Mouse (Mus musculus) brown adipose tissue, adult 24 weeks (tissue): Measurements from ENCODE around the gene Zfp799. TPM values are rescaled to one million over a fixed set of nuclear protein-coding genes. Genes with fewer than 3 reads are reported as not detected.
"Not testable (repeated sequence)": the region's sequence is repeated elsewhere in the genome, so short reads cannot be mapped to it uniquely, and the experiment has no call there.

Experiments used
- H3K27ac ChIP-seq: fragments of 200-500 bp; replicated peaks from 2 replicates; pipeline ENCODE4 v1.5.1; 2012; ENCODE audit warnings: low read depth, mild to moderate bottlenecking, low read length
- H3K4me1 ChIP-seq: fragments of 200-500 bp; 2 replicates; pipeline ENCODE4 v1.6.1; 2012; ENCODE audit warnings: low read length, mixed read lengths; ENCODE audit not compliant: control insufficient read depth, insufficient read depth, insufficient read length
- H3K4me3 ChIP-seq: fragments of 200-500 bp; 2 replicates; pipeline ENCODE4 v1.5.1; 2012; ENCODE audit warnings: low read depth, mild to moderate bottlenecking, low read length, moderate library complexity; ENCODE audit not compliant: insufficient read depth
- polyA plus RNA-seq: library from polyadenylated mRNA; stranded (reverse); fragments of >200 nt; gene quantifications from 2 replicates; pipeline ENCODE4 v1.2.4, GENCODE M21; 2012; ENCODE audit not compliant: missing spikeins, insufficient read depth, insufficient read length

Gene Zfp799
- 3.2 and 3.4 TPM in 2 replicates for polyA plus RNA-seq

GRCm38 (mm10) chr17:32829540-32830417 is at the start of gene Zfp799:
Zfp799 (minus strand) TSS chr17:32830261.
- peak within 1 kb of the TSS; percentile 89 for H3K4me3 ChIP-seq
- H3K4me1 ChIP-seq: peaks cover 3% of the 10 kb centered on the region; the same call in 1 of the 2 replicates
- no peak within 1 kb of the TSS for H3K27ac ChIP-seq

- H3K4me1 ChIP-seq: no peaks in the 10 kb centered on the region
- H3K27ac ChIP-seq: no peak overlapping the region
- H3K4me3 ChIP-seq: no peak overlapping the region
Observed at GRCm38 (mm10) chr17:32878773-32879172, 48.7 kb upstream of the Zfp799 start.

GRCm38 (mm10) chr17:32877471-32878171 is 47.6 kb upstream of the Zfp799 start:
- H3K27ac ChIP-seq: no peak overlapping the region

GRCm38 (mm10) chr17:32872696-32873095 is 42.6 kb upstream of the Zfp799 start:
- no peaks in the 10 kb centered on the region for H3K4me1 ChIP-seq
- no peak overlapping the region for H3K4me3 ChIP-seq
- H3K27ac ChIP-seq: no peak overlapping the region

More at GRCm38 (mm10) chr17:32877471-32878171, 47.6 kb upstream of the Zfp799 start:
- Histone ChIP-seq H3K4me1 (no peaks in the 10 kb centered on the region), H3K4me3 (no peak overlapping the region)

- no peaks in the 10 kb centered on the region for H3K4me1 ChIP-seq
- no peak overlapping the region for H3K27ac ChIP-seq
Observed at GRCm38 (mm10) chr17:32872091-32872490, 42.0 kb upstream of the Zfp799 start.

GRCm38 (mm10) chr17:32871483-32871882 is 41.4 kb upstream of the Zfp799 start:
- Histone ChIP-seq H3K27ac (no peak overlapping the region), H3K4me1 (no peaks in the 10 kb centered on the region), H3K4me3 (no peak overlapping the region)

More at GRCm38 (mm10) chr17:32872091-32872490, 42.0 kb upstream of the Zfp799 start:
- H3K4me3 ChIP-seq: no peak overlapping the region

GRCm38 (mm10) chr17:32867266-32867665 is 37.2 kb upstream of the Zfp799 start:
- H3K27ac ChIP-seq, H3K4me3 ChIP-seq, H3K4me1 ChIP-seq: not testable (repeated sequence)

- not testable (repeated sequence) for H3K4me1 ChIP-seq, H3K4me3 ChIP-seq, H3K27ac ChIP-seq
Observed at GRCm38 (mm10) chr17:32856713-32857112, 26.7 kb upstream of the Zfp799 start.

- Histone ChIP-seq H3K4me3 (no peak overlapping the region), H3K4me1 (no peaks in the 10 kb centered on the region), H3K27ac (no peak overlapping the region)
Observed at GRCm38 (mm10) chr17:32851581-32851980, 21.5 kb upstream of the Zfp799 start.

- Histone ChIP-seq H3K4me1 (no peaks in the 10 kb centered on the region), H3K27ac (no peak overlapping the region), H3K4me3 (no peak overlapping the region)
Observed at GRCm38 (mm10) chr17:32841388-32841787, 11.3 kb upstream of the Zfp799 start.

GRCm38 (mm10) chr17:32839083-32839802 is 9.2 kb upstream of the Zfp799 start:
- Histone ChIP-seq H3K27ac (no peak overlapping the region), H3K4me3 (no peak overlapping the region), H3K4me1 (no peaks in the 10 kb centered on the region)

- H3K4me3 ChIP-seq: peak overlapping the region; percentile 89
- peaks cover 3% of the 10 kb centered on the region; the same call in 1 of the 2 replicates for H3K4me1 ChIP-seq
- H3K27ac ChIP-seq: no peak overlapping the region
Observed at GRCm38 (mm10) chr17:32830418-32830782, 339 bp upstream of the Zfp799 start.

GRCm38 (mm10) chr17:32816074-32816784 is 13.8 kb downstream of the Zfp799 start:
- no peak overlapping the region for H3K4me3 ChIP-seq
- no peak overlapping the region for H3K27ac ChIP-seq
- H3K4me1 ChIP-seq: no peaks in the 10 kb centered on the region

GRCm38 (mm10) chr17:32814136-32814535 is 15.9 kb downstream of the Zfp799 start:
- Histone ChIP-seq H3K4me3 (no peak overlapping the region), H3K27ac (no peak overlapping the region), H3K4me1 (no peaks in the 10 kb centered on the region)
